Mouse (Mus musculus) stomach, embryonic 14.5 days (tissue): Measurements from ENCODE around the gene Tmem50b. TPM values are rescaled to one million over a fixed set of nuclear protein-coding genes. Genes with fewer than 3 reads are reported as not detected.

ENCODE experiments used
- ATAC-seq: fragments of 200-750 bp; cut with Nextera tagmentation; 2 replicates; pipeline ENCODE4 v1.8.0; 2017; ENCODE audit warnings: low read depth, moderate TSS enrichment; ENCODE audit not compliant: insufficient number of reproducible peaks, insufficient read depth, low FRiP score
- H3K27ac ChIP-seq: fragments of 300-500 bp; sonication (generic); 2 replicates; pipeline ENCODE4 v1.5.1; 2014; ENCODE audit warnings: mild to moderate bottlenecking, low read length, moderate library complexity, mixed read lengths
- H3K27me3 ChIP-seq: fragments of 300-500 bp; sonication (generic); 2 replicates; pipeline ENCODE4 v1.6.1; 2014; ENCODE audit warnings: low read length, control low read depth, mixed read lengths; ENCODE audit not compliant: control insufficient read depth, insufficient read depth
- H3K36me3 ChIP-seq: fragments of 300-500 bp; sonication (generic); 2 replicates; pipeline ENCODE4 v1.6.1; 2014; ENCODE audit warnings: mild to moderate bottlenecking, control low read depth, low read length, moderate library complexity, mixed read lengths; ENCODE audit not compliant: control insufficient read depth, insufficient read depth
- H3K4me1 ChIP-seq: fragments of 300-500 bp; sonication (generic); 2 replicates; pipeline ENCODE4 v1.6.1; 2014; ENCODE audit warnings: low read length, control low read depth, mixed read lengths; ENCODE audit not compliant: control insufficient read depth, insufficient read depth
- H3K4me2 ChIP-seq: fragments of 300-500 bp; sonication (generic); replicated peaks from 2 replicates; pipeline ENCODE4 v1.6.1; 2014; ENCODE audit warnings: low read depth, low read length, control low read depth
- H3K4me3 ChIP-seq: fragments of 300-500 bp; sonication (generic); 2 replicates; pipeline ENCODE4 v1.5.1; 2014; ENCODE audit warnings: low read depth, low read length, control low read depth
- H3K9ac ChIP-seq: fragments of 300-500 bp; sonication (generic); replicated peaks from 2 replicates; pipeline ENCODE4 v1.6.1; 2014; ENCODE audit warnings: low read depth, mild to moderate bottlenecking, control low read depth, low read length, moderate library complexity, mixed read lengths
- H3K9me3 ChIP-seq: fragments of 300-500 bp; sonication (generic); 2 replicates; pipeline ENCODE4 v1.6.1; 2016; ENCODE audit warnings: low read depth, low read length, control low read depth; ENCODE audit not compliant: control insufficient read depth
- WGBS: fragments of 180-500 bp; shearing (Covaris S2); extraction: QIAGEN DNeasy Blood & Tissue Kit; methylation state at CpG from one replicate; pipeline ENCODE4 v1.1.7; 2014; 5-methylcytosine and 5-hydroxymethylcytosine counted together
- polyA plus RNA-seq: library from polyadenylated mRNA; unstranded; fragments of >200 nt; fragmentation: Nextera tagmentation; extraction: Ambion mirVana; gene quantifications from 2 replicates; pipeline ENCODE4 v1.2.1, GENCODE M21; 2014

The Tmem50b gene
- polyA plus RNA-seq, 1 experiment from 2014 or later, result 29.7 TPM

GRCm38 (mm10) chr16:91556659-91557058, 40.9 kb downstream of the Tmem50b start:
- Histone ChIP-seq H3K27me3 (no peaks in the 10 kb centered on the region), H3K4me2 (no peak overlapping the region), H3K4me1 (peaks cover 9% of the 10 kb centered on the region), H3K4me3 (no peak overlapping the region), H3K36me3 (peaks cover 15% of the 10 kb centered on the region), H3K27ac (no peak overlapping the region), H3K9ac (no peak overlapping the region), H3K9me3 (no peaks in the 10 kb centered on the region)
- ATAC-seq, result no peak
- WGBS, result 71% methylated on average over 15 of the region's 15 CpGs

- Histone ChIP-seq H3K27me3 (no peaks in the 10 kb centered on the region), H3K9ac (no peak overlapping the region), H3K9me3 (no peaks in the 10 kb centered on the region), H3K4me3 (no peak overlapping the region), H3K36me3 (peaks cover 9% of the 10 kb centered on the region), H3K4me1 (peaks cover 9% of the 10 kb centered on the region), H3K4me2 (no peak overlapping the region), H3K27ac (no peak overlapping the region)
- WGBS, result 87% methylated on average over 8 of the region's 8 CpGs
- no peak for ATAC-seq
These were observed 42.5 kb downstream of the Tmem50b start for GRCm38 (mm10) chr16:91555017-91555605.

- Histone ChIP-seq H3K9ac (no peak overlapping the region), H3K9me3 (no peaks in the 10 kb centered on the region), H3K27me3 (no peaks in the 10 kb centered on the region), H3K4me1 (peaks cover 19% of the 10 kb centered on the region), H3K4me3 (no peak overlapping the region), H3K4me2 (no peak overlapping the region), H3K27ac (no peak overlapping the region), H3K36me3 (peaks cover 9% of the 10 kb centered on the region)
- WGBS, result 47% methylated on average over 12 of the region's 12 CpGs
- ATAC-seq, result no peak
These were observed 44.0 kb downstream of the Tmem50b start for GRCm38 (mm10) chr16:91553625-91554024.

GRCm38 (mm10) chr16:91552072-91552471, 45.5 kb downstream of the Tmem50b start:
- 62% methylated on average over 9 of the region's 9 CpGs for WGBS
- Histone ChIP-seq H3K4me1 (peaks cover 27% of the 10 kb centered on the region), H3K4me2 (no peak overlapping the region), H3K9me3 (no peaks in the 10 kb centered on the region), H3K36me3 (peaks cover 5% of the 10 kb centered on the region), H3K9ac (no peak overlapping the region), H3K27me3 (no peaks in the 10 kb centered on the region), H3K4me3 (no peak overlapping the region), H3K27ac (no peak overlapping the region)
- no peak for ATAC-seq

- Histone ChIP-seq H3K4me2 (no peak overlapping the region), H3K4me1 (peaks cover 27% of the 10 kb centered on the region), H3K27ac (0 out of 2 replicates have a peak overlapping the region, but pooled peaks have one; percentile 28), H3K9ac (no peak overlapping the region), H3K36me3 (peaks cover 5% of the 10 kb centered on the region), H3K27me3 (no peaks in the 10 kb centered on the region), H3K9me3 (no peaks in the 10 kb centered on the region), H3K4me3 (no peak overlapping the region)
- 62% methylated on average over 10 of the region's 10 CpGs for WGBS
- ATAC-seq, result peak; percentile 74
These were observed 46.5 kb downstream of the Tmem50b start for GRCm38 (mm10) chr16:91551081-91551524.

GRCm38 (mm10) chr16:91549616-91550015, 48.0 kb downstream of the Tmem50b start:
- no peaks in the 10 kb centered on the region for H3K9me3 ChIP-seq
- no peak for ATAC-seq
- H3K27me3 ChIP-seq, result no peaks in the 10 kb centered on the region
- 62% methylated on average over 5 of the region's 5 CpGs for WGBS
- H3K9ac ChIP-seq, result no peak overlapping the region
- H3K4me1 ChIP-seq, result peaks cover 27% of the 10 kb centered on the region
- H3K27ac ChIP-seq, result no peak overlapping the region; the same call in 1 of the 2 replicates
- H3K36me3 ChIP-seq, result no peaks in the 10 kb centered on the region
- H3K4me3 ChIP-seq, result no peak overlapping the region
- no peak overlapping the region for H3K4me2 ChIP-seq

- no peak for ATAC-seq
- H3K27ac ChIP-seq, result no peak overlapping the region
- H3K27me3 ChIP-seq, result no peaks in the 10 kb centered on the region
- H3K9ac ChIP-seq, result no peak overlapping the region
- H3K9me3 ChIP-seq, result no peaks in the 10 kb centered on the region
- no peak overlapping the region; the same call in 1 of the 2 replicates for H3K4me3 ChIP-seq
- H3K4me1 ChIP-seq, result peaks cover 26% of the 10 kb centered on the region
- no peaks in the 10 kb centered on the region for H3K36me3 ChIP-seq
- H3K4me2 ChIP-seq, result peak overlapping the region; percentile 66
- WGBS, result 79% methylated on average over 2 of the region's 2 CpGs
These were observed 48.6 kb downstream of the Tmem50b start for GRCm38 (mm10) chr16:91548996-91549395.

- Histone ChIP-seq H3K4me1 (peaks cover 21% of the 10 kb centered on the region), H3K36me3 (no peaks in the 10 kb centered on the region), H3K9me3 (no peaks in the 10 kb centered on the region), H3K27me3 (no peaks in the 10 kb centered on the region), H3K4me3 (no peak overlapping the region; the same call in 1 of the 2 replicates), H3K4me2 (peak overlapping the region; percentile 66), H3K9ac (no peak overlapping the region), H3K27ac (no peak overlapping the region)
- no peak for ATAC-seq
- 47% methylated on average over 5 of the region's 5 CpGs for WGBS
These were observed 49.0 kb downstream of the Tmem50b start for GRCm38 (mm10) chr16:91548586-91548985.

- Histone ChIP-seq H3K9me3 (no peaks in the 10 kb centered on the region), H3K4me2 (peak overlapping the region; percentile 66), H3K27me3 (no peaks in the 10 kb centered on the region), H3K9ac (no peak overlapping the region), H3K36me3 (no peaks in the 10 kb centered on the region), H3K4me1 (peaks cover 17% of the 10 kb centered on the region; the same call in 1 of the 2 replicates), H3K4me3 (peak overlapping the region; percentile 95), H3K27ac (no peak overlapping the region)
- ATAC-seq, result no peak
- 54% methylated on average over 5 of the region's 5 CpGs for WGBS
These were observed 49.6 kb downstream of the Tmem50b start for GRCm38 (mm10) chr16:91547974-91548373.
